Mouse (Mus musculus) midbrain, embryonic 10.5 days (tissue): Measurements from ENCODE around the gene Nol4l. TPM values are rescaled to one million over a fixed set of nuclear protein-coding genes. Genes with fewer than 3 reads are reported as not detected.
A peak's percentile ranks its signal among the peaks of the same experiment; 100 is the strongest.

Experiments used
- DNase-seq: peaks from one replicate; pipeline ENCODE4 v3.0.0-alpha.2; 2017; ENCODE audit warnings: low spot score
- H3K27ac ChIP-seq: fragments of 300-500 bp; sonication (generic); replicated peaks from 2 replicates; pipeline ENCODE4 v1.5.1; 2016; ENCODE audit warnings: mild to moderate bottlenecking
- H3K27me3 ChIP-seq: fragments of 300-500 bp; sonication (generic); 2 replicates; pipeline ENCODE4 v1.6.1; 2016; ENCODE audit warnings: low read depth, mild to moderate bottlenecking; ENCODE audit not compliant: poor library complexity, severe bottlenecking
- H3K36me3 ChIP-seq: fragments of 300-500 bp; sonication (generic); 2 replicates; pipeline ENCODE4 v1.6.1; 2016; ENCODE audit warnings: mild to moderate bottlenecking, moderate library complexity
- H3K4me1 ChIP-seq: fragments of 300-500 bp; sonication (generic); 2 replicates; pipeline ENCODE4 v1.6.1; 2016
- H3K4me3 ChIP-seq: fragments of 300-500 bp; sonication (generic); 2 replicates; pipeline ENCODE4 v1.5.1; 2016; ENCODE audit warnings: mild to moderate bottlenecking, moderate library complexity
- H3K9me3 ChIP-seq: fragments of 300-500 bp; sonication (generic); replicated peaks from 2 replicates; pipeline ENCODE4 v1.6.1; 2016; ENCODE audit warnings: mild to moderate bottlenecking
- WGBS: fragments of 180-500 bp; shearing (Covaris S2); methylation state at CpG from one replicate; pipeline ENCODE4 v1.1.7; 2016; 5-methylcytosine and 5-hydroxymethylcytosine counted together
- polyA plus RNA-seq: library from polyadenylated mRNA; unstranded; fragments of >200 nt; fragmentation: Nextera tagmentation; extraction: Ambion mirVana; gene quantifications from 2 replicates; pipeline ENCODE4 v1.2.1, GENCODE M21; 2016

The Nol4l gene
- polyA plus RNA-seq, 1 experiment from 2014 or later, result 12.8 TPM

DNA sequence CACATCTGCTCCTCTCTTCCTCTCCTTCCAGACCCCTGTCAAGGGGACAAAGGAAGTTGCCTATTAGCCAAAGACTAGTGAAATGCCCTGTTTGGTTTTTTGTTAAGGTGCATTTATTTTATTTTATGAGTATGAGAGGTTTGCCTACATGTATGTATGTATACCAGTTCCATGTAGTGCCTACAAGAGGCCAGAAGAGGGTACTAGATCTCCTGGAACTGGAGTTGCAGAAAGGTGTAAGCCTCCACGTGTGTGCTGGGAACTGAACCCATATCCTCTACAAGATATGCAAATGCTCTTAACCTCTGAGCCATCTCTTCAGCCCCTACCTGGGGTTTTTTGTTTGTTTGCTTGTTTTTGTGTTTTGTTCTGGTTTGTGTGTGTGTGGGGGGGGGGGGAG, 4.2 kb upstream of the Nol4l start:
- Histone ChIP-seq H3K4me1 (peaks cover 16% of the 10 kb centered on the region), H3K36me3 (no peaks in the 10 kb centered on the region), H3K4me3 (no peak overlapping the region), H3K27me3 (peaks cover 29% of the 10 kb centered on the region), H3K9me3 (no peaks in the 10 kb centered on the region), H3K27ac (no peak overlapping the region)
- WGBS, result 78% methylated on average over 1 of the region's 1 CpGs
- no peak for DNase-seq

DNA sequence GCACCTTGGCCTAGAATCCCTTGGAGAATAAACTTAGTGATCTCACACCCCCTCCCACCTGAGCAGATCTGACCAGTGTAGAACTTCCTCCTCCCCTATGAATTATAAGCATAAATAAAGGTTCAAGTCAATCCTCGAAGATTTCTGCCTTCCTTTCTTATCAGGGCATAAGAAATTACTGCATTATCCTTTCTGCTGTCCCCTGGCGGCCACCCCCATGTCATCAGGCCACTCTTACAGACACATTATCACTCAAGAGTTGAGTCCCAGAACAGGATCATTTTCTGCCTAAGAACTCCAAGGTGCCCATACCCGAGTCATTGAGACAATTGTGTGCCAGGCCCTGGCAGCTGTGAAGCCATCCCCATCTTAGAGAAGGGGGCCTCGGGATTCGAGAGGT, 1.2 kb upstream of the Nol4l start:
- H3K27ac ChIP-seq, result no peak overlapping the region
- H3K4me1 ChIP-seq, result peaks cover 46% of the 10 kb centered on the region
- no peaks in the 10 kb centered on the region for H3K36me3 ChIP-seq
- H3K9me3 ChIP-seq, result no peaks in the 10 kb centered on the region
- H3K27me3 ChIP-seq, result peaks cover 47% of the 10 kb centered on the region
- peak overlapping the region; percentile 84; the same call in 1 of the 2 replicates for H3K4me3 ChIP-seq
- DNase-seq, result no peak
- WGBS, result 58% methylated on average over 5 of the region's 5 CpGs

- H3K27ac ChIP-seq, result peak overlapping the region; percentile 96
- H3K36me3 ChIP-seq, result no peaks in the 10 kb centered on the region
- peaks cover 63% of the 10 kb centered on the region for H3K27me3 ChIP-seq
- under 1% methylated on average over 53 of the region's 53 CpGs for WGBS
- H3K4me3 ChIP-seq, result peak overlapping the region; percentile 84
- no peaks in the 10 kb centered on the region for H3K9me3 ChIP-seq
- peaks cover 62% of the 10 kb centered on the region for H3K4me1 ChIP-seq
- DNase-seq, result no peak
Observed at GRCm38 (mm10) chr2:153529365-153529781, 398 bp downstream of the Nol4l start.

GRCm38 (mm10) chr2:153528571-153529364, 1.0 kb downstream of the Nol4l start:
- H3K4me3 ChIP-seq, result peak overlapping the region; percentile 84
- no peaks in the 10 kb centered on the region for H3K9me3 ChIP-seq
- peak overlapping the region; percentile 96 for H3K27ac ChIP-seq
- peaks cover 68% of the 10 kb centered on the region for H3K27me3 ChIP-seq
- DNase-seq, result peak; percentile 78
- 0% methylated on average over 45 of the region's 70 CpGs for WGBS
- H3K36me3 ChIP-seq, result no peaks in the 10 kb centered on the region
- H3K4me1 ChIP-seq, result peaks cover 68% of the 10 kb centered on the region

- Histone ChIP-seq H3K9me3 (no peaks in the 10 kb centered on the region), H3K4me1 (peaks cover 77% of the 10 kb centered on the region), H3K4me3 (peak overlapping the region; percentile 84), H3K27me3 (peaks cover 77% of the 10 kb centered on the region), H3K36me3 (no peaks in the 10 kb centered on the region), H3K27ac (peak overlapping the region; percentile 96)
- DNase-seq, result peak; percentile 80
- 3% methylated on average over 64 of the region's 85 CpGs for WGBS
Observed at GRCm38 (mm10) chr2:153527580-153528531, 1.9 kb downstream of the Nol4l start.

DNA sequence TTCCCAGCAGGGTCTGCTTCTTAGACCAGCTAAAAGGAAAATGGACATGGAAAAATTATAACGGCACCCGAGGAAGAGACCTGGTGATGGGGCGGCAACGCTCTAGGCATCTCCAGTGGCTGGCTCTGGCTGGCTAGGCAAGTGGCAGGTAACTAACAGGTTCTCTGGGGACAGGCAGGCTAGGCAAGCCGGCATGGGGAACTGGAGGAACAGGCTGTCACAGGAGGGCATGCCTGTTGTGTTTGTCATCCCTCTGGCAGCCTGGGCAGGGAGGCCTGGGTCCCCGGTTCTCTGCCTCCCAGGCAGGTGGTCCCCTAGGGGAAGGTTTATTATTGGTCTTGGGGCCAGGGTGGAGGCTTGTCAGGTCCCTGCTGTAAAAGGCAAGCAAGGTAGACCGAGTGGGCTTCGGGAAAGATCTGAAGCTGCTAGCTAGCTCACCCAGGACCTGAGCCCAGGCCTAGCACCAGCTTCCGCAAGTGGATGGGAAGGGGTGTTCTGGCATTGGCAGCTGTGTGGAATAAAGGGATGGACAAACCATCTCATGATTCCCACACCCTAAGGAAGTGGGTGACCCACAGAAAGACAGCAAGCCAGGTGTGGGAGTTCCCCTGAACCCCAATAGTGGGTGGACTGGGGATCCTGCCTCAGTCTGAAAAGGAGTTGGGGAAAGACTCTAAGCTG, 2.8 kb downstream of the Nol4l start:
- no peak for DNase-seq
- Histone ChIP-seq H3K27ac (peak overlapping the region; percentile 96), H3K27me3 (peaks cover 73% of the 10 kb centered on the region), H3K4me3 (peak overlapping the region; percentile 84), H3K36me3 (no peaks in the 10 kb centered on the region), H3K9me3 (no peaks in the 10 kb centered on the region), H3K4me1 (peaks cover 86% of the 10 kb centered on the region)
- 52% methylated on average over 9 of the region's 9 CpGs for WGBS

DNA sequence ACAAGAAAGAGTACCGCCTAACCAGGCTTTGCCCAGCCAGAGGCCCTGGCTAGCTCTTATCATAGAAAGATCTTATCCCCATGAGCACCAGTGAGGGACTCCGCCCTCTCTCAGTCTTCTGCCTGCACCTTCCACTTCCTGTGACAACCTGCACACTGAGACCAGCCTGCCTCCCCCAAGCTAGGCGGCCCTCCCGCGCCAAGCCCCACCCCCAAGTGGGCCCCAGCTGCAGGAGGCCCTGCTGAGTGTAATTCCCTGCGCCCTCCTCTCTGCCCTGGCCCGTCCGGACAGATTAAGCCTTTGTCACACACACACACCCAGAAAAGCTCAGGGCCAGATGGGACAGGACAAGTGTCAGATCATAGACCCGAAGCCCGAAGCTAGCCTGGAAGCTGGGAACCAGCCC, 3.9 kb downstream of the Nol4l start:
- peaks cover 63% of the 10 kb centered on the region for H3K27me3 ChIP-seq
- H3K9me3 ChIP-seq, result no peaks in the 10 kb centered on the region
- 6% methylated on average over 10 of the region's 10 CpGs for WGBS
- peak overlapping the region; percentile 96 for H3K27ac ChIP-seq
- no peaks in the 10 kb centered on the region for H3K36me3 ChIP-seq
- H3K4me3 ChIP-seq, result peak overlapping the region; percentile 84; the same call in 1 of the 2 replicates
- DNase-seq, result peak; percentile 59
- H3K4me1 ChIP-seq, result peaks cover 96% of the 10 kb centered on the region

GRCm38 (mm10) chr2:153524727-153525126, 5.0 kb downstream of the Nol4l start:
- Histone ChIP-seq H3K27ac (peak overlapping the region; percentile 96), H3K9me3 (no peaks in the 10 kb centered on the region), H3K27me3 (peaks cover 59% of the 10 kb centered on the region), H3K36me3 (no peaks in the 10 kb centered on the region), H3K4me3 (no peak overlapping the region), H3K4me1 (peaks cover 97% of the 10 kb centered on the region)
- 69% methylated on average over 2 of the region's 2 CpGs for WGBS
- DNase-seq, result no peak

- Histone ChIP-seq H3K27me3 (peaks cover 59% of the 10 kb centered on the region), H3K9me3 (no peaks in the 10 kb centered on the region), H3K4me3 (no peak overlapping the region), H3K4me1 (peaks cover 91% of the 10 kb centered on the region), H3K36me3 (no peaks in the 10 kb centered on the region), H3K27ac (peak overlapping the region; percentile 77; the same call in 1 of the 2 replicates)
- 94% methylated on average over 12 of the region's 12 CpGs for WGBS
- DNase-seq, result no peak
Observed at GRCm38 (mm10) chr2:153523656-153524055, 6.1 kb downstream of the Nol4l start.

- no peaks in the 10 kb centered on the region for H3K36me3 ChIP-seq
- DNase-seq, result no peak
- peaks cover 59% of the 10 kb centered on the region for H3K27me3 ChIP-seq
- H3K9me3 ChIP-seq, result no peaks in the 10 kb centered on the region
- peak overlapping the region; percentile 77 for H3K27ac ChIP-seq
- H3K4me3 ChIP-seq, result peak overlapping the region; percentile 2; the same call in 1 of the 2 replicates
- peaks cover 89% of the 10 kb centered on the region for H3K4me1 ChIP-seq
- WGBS, result 70% methylated on average over 9 of the region's 9 CpGs
Observed at GRCm38 (mm10) chr2:153523143-153523542, 6.6 kb downstream of the Nol4l start.

DNA sequence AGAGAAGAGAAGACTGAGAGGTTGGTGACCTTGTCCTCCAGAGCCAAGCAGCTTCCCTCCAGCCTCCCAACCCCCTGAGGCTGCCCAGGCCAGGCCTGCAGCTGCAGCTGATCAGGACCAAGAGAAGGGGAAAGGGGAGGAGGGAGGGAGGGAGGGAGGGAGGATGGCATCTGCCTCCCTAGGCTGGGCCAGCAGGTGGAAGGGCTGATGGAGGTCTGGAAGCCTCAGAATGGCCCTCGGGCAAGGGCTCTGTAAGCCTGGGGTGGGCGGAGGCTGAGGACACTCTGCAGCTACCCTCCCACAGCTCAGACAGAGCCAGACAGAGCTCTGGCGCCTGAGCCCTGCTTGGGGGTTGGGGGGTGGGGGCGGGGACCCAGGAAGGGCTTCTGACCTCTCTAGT, 7.5 kb downstream of the Nol4l start:
- peak; percentile 56 for DNase-seq
- no peaks in the 10 kb centered on the region for H3K9me3 ChIP-seq
- H3K27me3 ChIP-seq, result peaks cover 54% of the 10 kb centered on the region
- H3K27ac ChIP-seq, result peak overlapping the region; percentile 77
- no peaks in the 10 kb centered on the region for H3K36me3 ChIP-seq
- WGBS, result 35% methylated on average over 4 of the region's 4 CpGs
- no peak overlapping the region for H3K4me3 ChIP-seq
- peaks cover 84% of the 10 kb centered on the region for H3K4me1 ChIP-seq

DNA sequence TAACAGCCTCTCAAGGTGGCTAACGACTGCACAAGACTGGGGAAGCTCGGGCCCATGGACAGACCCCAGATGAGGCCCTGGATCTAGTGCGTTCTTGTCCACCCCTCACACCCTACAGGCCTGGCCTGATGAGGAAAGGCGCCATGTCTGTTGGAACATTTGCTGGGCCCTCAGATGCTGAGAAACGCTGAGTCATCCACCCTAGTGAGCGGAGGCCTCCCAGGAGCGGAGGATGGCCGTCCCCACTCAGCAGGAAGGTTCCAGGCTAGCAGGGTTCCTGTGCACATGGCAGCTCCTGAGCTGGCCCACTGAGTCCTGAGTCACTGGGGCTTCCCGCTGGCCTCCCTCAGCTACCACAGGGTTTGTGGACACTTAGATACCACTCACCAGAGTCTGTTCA, 9.7 kb downstream of the Nol4l start:
- H3K4me3 ChIP-seq, result no peak overlapping the region
- DNase-seq, result no peak
- 71% methylated on average over 9 of the region's 9 CpGs for WGBS
- peaks cover 32% of the 10 kb centered on the region for H3K27me3 ChIP-seq
- no peaks in the 10 kb centered on the region for H3K9me3 ChIP-seq
- no peaks in the 10 kb centered on the region for H3K36me3 ChIP-seq
- peak overlapping the region; percentile 77; the same call in 1 of the 2 replicates for H3K27ac ChIP-seq
- peaks cover 79% of the 10 kb centered on the region for H3K4me1 ChIP-seq
